Mouse (Mus musculus) C2C12 (cell line): Measurements from ENCODE around the gene Kcnmb2.

Source experiments
- CEBPB ChIP-seq: IDR thresholded peaks from one replicate; pipeline ENCODE4 v1.6.1; 2011; ENCODE audit warnings: low read depth, mild to moderate bottlenecking, control low read depth, moderate library complexity
- CTCF ChIP-seq: IDR thresholded peaks from one replicate; pipeline ENCODE4 v1.5.1; 2011; ENCODE audit not compliant: control insufficient read depth, insufficient read depth, insufficient read length
- MYOG ChIP-seq: IDR thresholded peaks from one replicate; pipeline ENCODE4 v1.6.1; 2011; ENCODE audit not compliant: control insufficient read depth, insufficient read length; ENCODE audit errors: extremely low read depth
- USF1 ChIP-seq: IDR thresholded peaks from one replicate; pipeline ENCODE4 v1.6.1; 2011; ENCODE audit warnings: low read depth, mild to moderate bottlenecking, control low read depth, moderate library complexity

DNA sequence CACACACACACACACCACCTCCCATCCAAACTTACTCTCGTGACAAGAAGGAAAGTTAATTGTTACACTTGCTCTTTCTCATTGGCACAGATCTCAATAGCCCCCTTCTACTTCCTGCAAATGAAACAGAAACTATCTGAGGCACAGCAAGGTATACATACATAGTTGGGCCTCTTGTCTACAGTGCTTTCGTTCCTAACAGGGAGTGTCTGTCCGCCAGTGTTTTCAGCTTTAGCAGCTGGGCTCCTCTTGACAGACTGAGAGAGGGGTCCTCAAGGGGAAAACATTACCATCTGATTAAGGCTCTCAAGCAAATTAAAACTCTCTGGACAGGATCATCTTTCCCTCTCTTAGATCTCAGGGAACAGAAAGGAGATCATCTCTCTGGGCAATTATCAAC lies 51.9 kb downstream of the Kcnmb2 start:
- TF ChIP-seq CTCF (no peak), USF1 (no peak), CEBPB (no peak), MYOG (no peak)
